15 mouse cellular contexts compared by ENCODE assay signal in genomic region chr4:119255351-119255750, GRCm38 (mm10). TPM values are rescaled to one million over a fixed set of nuclear protein-coding genes. Genes with fewer than 3 reads are reported as not detected.
A peak's percentile ranks its signal among the peaks of the same experiment; 100 is the strongest.
DNase-seq lines count a peak whose midpoint lies in the region; ATAC-seq and TF ChIP-seq lines count a peak whose summit lies in the region.
"Had no signal": no experiment of that assay in that cellular context is flagged by ENCODE, and none has a peak within 500 bp of the region (broad histone marks: within the 10 kb centered on the region; RNA-seq: fewer than 3 reads in every experiment).

Gene Cldn19 (plus strand): TSS chr4:119255414.

- H3K9ac ChIP-seq in ES-E14 (ENCODE audit: insufficient read depth, low read depth, low read length, poor library complexity, severe bottlenecking) = peak within 1 kb of the TSS; percentile 60; the same call in 1 of the 2 replicates
- H3K9ac ChIP-seq in forebrain, embryonic 16.5 days (replicated peaks; ENCODE audit: low read depth, low read length) = peak within 1 kb of the TSS; percentile 27; the same call in 1 of the 2 replicates
- 0 out of 2 replicates have a peak within 1 kb of the TSS, but pooled peaks have one; percentile 20 for H3K9ac ChIP-seq in midbrain, embryonic 12.5 days (replicated peaks)
- no peak within 1 kb of the TSS for H3K9ac ChIP-seq in liver, embryonic 12.5 days
- H3K9ac ChIP-seq: lung, embryonic 15.5 days had no signal

- no peaks in the 10 kb centered on the region for H3K9me3 ChIP-seq in ES-E14 (ENCODE audit: control insufficient read depth, insufficient read depth, low read depth, low read length)
- no peaks in the 10 kb centered on the region for H3K9me3 ChIP-seq in forebrain, embryonic 16.5 days (ENCODE audit: control insufficient read depth, low read length)
- H3K9me3 ChIP-seq in midbrain, embryonic 12.5 days = no peaks in the 10 kb centered on the region
- H3K9me3 ChIP-seq in liver, embryonic 12.5 days (replicated peaks) = no peaks in the 10 kb centered on the region
- H3K9me3 ChIP-seq: lung, embryonic 15.5 days had no signal

- no peak within 1 kb of the TSS for H3K4me2 ChIP-seq in forebrain, embryonic 16.5 days (ENCODE audit: low read length)
- H3K4me2 ChIP-seq in midbrain, embryonic 12.5 days (replicated peaks) = peak within 1 kb of the TSS; percentile 21; the same call in 1 of the 2 replicates
- H3K4me2 ChIP-seq in liver, embryonic 12.5 days = no peak within 1 kb of the TSS
- H3K4me2 ChIP-seq: lung, embryonic 15.5 days had no signal

- H3K36me3 ChIP-seq in ES-E14 (ENCODE audit: control insufficient read depth, insufficient read depth, low read length, poor library complexity, severe bottlenecking) = no peaks in the 10 kb centered on the region
- H3K36me3 ChIP-seq in forebrain, embryonic 16.5 days (ENCODE audit: control insufficient read depth, insufficient read depth) = no peaks in the 10 kb centered on the region
- H3K36me3 ChIP-seq in midbrain, embryonic 12.5 days = no peaks in the 10 kb centered on the region
- no peaks in the 10 kb centered on the region for H3K36me3 ChIP-seq in liver, embryonic 12.5 days
- H3K36me3 ChIP-seq: lung, embryonic 15.5 days had no signal

- in situ Hi-C loops in ES-E14 (cut with MboI; ENCODE audit: low sequenced_read_pairs in 2 of 2, unreplicated experiment in 2 of 2) = no loop called here

- H3K4me3 ChIP-seq in ES-E14 (ENCODE audit: insufficient read depth in 1 of 2, low read depth in 1 of 2, low read length in 2 of 2, poor library complexity in 1 of 2, severe bottlenecking in 1 of 2) = peak within 1 kb of the TSS; percentile 63 to 68
- no peak within 1 kb of the TSS for H3K4me3 ChIP-seq in forebrain, embryonic 16.5 days (replicated peaks; ENCODE audit: low read length)
- no peak within 1 kb of the TSS for H3K4me3 ChIP-seq in midbrain, embryonic 12.5 days
- H3K4me3 ChIP-seq in liver, embryonic 12.5 days = no peak within 1 kb of the TSS
- H3K4me3 ChIP-seq: lung, embryonic 15.5 days had no signal

- intact Hi-C loops in heart, postnatal 10 days (cut with DNase I) = no loop called here

- peak; percentile 79 for DNase-seq in heart, adult 11 months
- DNase-seq in heart, postnatal 10 days = no peak
- no peak for DNase-seq in ES-E14 (ENCODE audit: low read depth, low spot score)
- no peak for DNase-seq in lung, postnatal 25 days (ENCODE audit: low spot score)
- DNase-seq in adrenal gland, postnatal 4 days (ENCODE audit: low spot score in 2 of 2) = no peak
- DNase-seq: cerebellum, adult 11-12 months; layer of hippocampus, adult 9-11 months had no signal

- 67% methylated on average over 12 of the region's 12 CpGs for WGBS in forebrain, embryonic 16.5 days
- WGBS in midbrain, embryonic 12.5 days = 68% methylated on average over 12 of the region's 12 CpGs
- 71% methylated on average over 12 of the region's 12 CpGs for WGBS in liver, embryonic 12.5 days (ENCODE audit: insufficient replicate concordance)

- H3K27me3 ChIP-seq in forebrain, embryonic 16.5 days (replicated peaks; ENCODE audit: control insufficient read depth, insufficient read depth, low read length) = no peaks in the 10 kb centered on the region
- no peaks in the 10 kb centered on the region for H3K27me3 ChIP-seq in midbrain, embryonic 12.5 days
- H3K27me3 ChIP-seq in liver, embryonic 12.5 days (replicated peaks) = peaks cover 6% of the 10 kb centered on the region; the same call in 1 of the 2 replicates
- H3K27me3 ChIP-seq: lung, embryonic 15.5 days had no signal

- no peak for ATAC-seq in forebrain, embryonic 16.5 days
- no peak for ATAC-seq in midbrain, embryonic 12.5 days (ENCODE audit: low FRiP score, low read depth)
- no peak for ATAC-seq in liver, embryonic 12.5 days
- ATAC-seq: activated CD4-positive, CD25-positive, alpha-beta regulatory T cell, adult 4 months had no signal

- peaks cover 0 to 10% of the 10 kb centered on the region in 2 experiments; a peak in 1 of 4 replicates for H3K4me1 ChIP-seq in ES-E14 (ENCODE audit: control insufficient read depth in 2 of 2, insufficient read depth in 2 of 2, low read length in 2 of 2, poor library complexity in 1 of 2)
- H3K4me1 ChIP-seq in forebrain, embryonic 16.5 days (replicated peaks; ENCODE audit: control insufficient read depth, insufficient read depth, low read length) = peaks cover 17% of the 10 kb centered on the region
- H3K4me1 ChIP-seq in midbrain, embryonic 12.5 days = peaks cover 19% of the 10 kb centered on the region
- 0 out of 2 replicates have a peak, but pooled peaks cover 7% of the 10 kb centered on the region for H3K4me1 ChIP-seq in liver, embryonic 12.5 days

- H3K27ac ChIP-seq in ES-E14 (ENCODE audit: insufficient read depth, low read depth, low read length, poor library complexity, severe bottlenecking) = no peak within 1 kb of the TSS; the same call in 1 of the 2 replicates
- H3K27ac ChIP-seq in forebrain, embryonic 16.5 days (ENCODE audit: low read length) = peak within 1 kb of the TSS; percentile 48; the same call in 1 of the 2 replicates
- peak within 1 kb of the TSS; percentile 60 for H3K27ac ChIP-seq in midbrain, embryonic 12.5 days (replicated peaks)
- H3K27ac ChIP-seq in liver, embryonic 12.5 days = no peak within 1 kb of the TSS
- H3K27ac ChIP-seq: lung, embryonic 15.5 days had no signal

TF ChIP-seq in ES-E14, 5 proteins besides CTCF, POLR2A, EP300 and RAD21:
- TF ChIP-seq HCFC1 (IDR thresholded peaks at IDR 0.05; ENCODE audit: borderline replicate concordance, insufficient read depth, low read length) = no peak
- TF ChIP-seq MAFK (IDR thresholded peaks at IDR 0.05; ENCODE audit: insufficient read depth, low read depth, low read length) = no peak
- TF ChIP-seq ZC3H11A (IDR thresholded peaks at IDR 0.05; ENCODE audit: borderline replicate concordance, low read depth, low read length) = no peak
- TF ChIP-seq CHD2 (IDR thresholded peaks at IDR 0.05; ENCODE audit: low read depth, low read length) = no peak
- no peak for TF ChIP-seq ZNF384 (IDR thresholded peaks at IDR 0.05; ENCODE audit: low read depth, low read length)

RNA-seq across cellular contexts. Expression of gene Cldn19, which starts in this region (rescaled TPM):
- under 1 TPM; 0.17 to 0.43 TPM for total RNA-seq in heart, postnatal 10 days (2021)
- 0.18 and 0.63 TPM in 2 replicates for total RNA-seq in ES-E14 (2012; rRNA removed)
- 0.08 and 0.09 TPM in 2 replicates for polyA plus RNA-seq in forebrain, embryonic 16.5 days (2015; fragmentation: Nextera tagmentation; extraction: Ambion mirVana)
- 0.10 and 0.22 TPM in 2 replicates for polyA plus RNA-seq in midbrain, embryonic 12.5 days (2016; fragmentation: Nextera tagmentation; extraction: Ambion mirVana)
- polyA plus RNA-seq in liver, embryonic 12.5 days (2016; fragmentation: Nextera tagmentation; extraction: Ambion mirVana) = not detected in 2 replicates
- 1 to 10 TPM in 1 of 2 experiments, under 1 TPM in 1; 0.45 to 8.8 TPM for total RNA-seq in adrenal gland, postnatal 4 days (2021)
- polyA plus RNA-seq: activated CD4-positive, CD25-positive, alpha-beta regulatory T cell, adult 4 months; C2C12; heart, postnatal 0 days; lung, embryonic 15.5 days; stomach, embryonic 14.5 days had no signal

Comparison
In these comparisons a context has a peak if more than half of its experiments do, and no peak if none do; other contexts are left out.
1. H3K27ac ChIP-seq: peak in forebrain, embryonic 16.5 days (single experiment) and midbrain, embryonic 12.5 days (single experiment); none in ES-E14 (single experiment) and liver, embryonic 12.5 days (single experiment).
2. H3K4me3 ChIP-seq: peak in ES-E14 (2 of 2); none in forebrain, embryonic 16.5 days (single experiment), midbrain, embryonic 12.5 days (single experiment) and liver, embryonic 12.5 days (single experiment).